Mouse (Mus musculus) Muller cell, postnatal 12 days (primary cell): ENCODE data around the gene Sfn.

Experiments used
- DNase-seq: peaks from one replicate; pipeline ENCODE4 v3.0.0-alpha.2; 2015; ENCODE audit errors: inconsistent ontology term

Gene Sfn

DNA sequence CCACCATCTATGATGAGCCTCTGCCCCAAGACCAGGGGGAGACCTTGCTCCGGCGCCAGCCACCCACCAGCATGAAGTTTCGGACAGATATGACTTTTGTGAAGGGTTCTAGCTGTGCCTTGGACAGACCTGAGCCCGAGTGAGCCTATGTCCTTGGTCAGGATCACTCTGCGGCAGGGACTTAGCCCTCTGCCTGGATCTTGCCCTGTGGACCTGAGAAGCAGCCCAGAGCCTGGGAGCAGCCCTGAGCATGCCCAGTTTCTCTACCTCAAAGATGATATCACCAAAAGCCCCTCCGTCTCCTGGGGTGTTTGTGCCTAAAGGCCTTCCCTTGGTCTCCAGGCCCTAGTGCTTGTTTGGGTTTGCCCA lies 18.3 kb downstream of the Sfn start:
- DNase-seq = no peak

- no peak for DNase-seq
Measured at GRCm38 (mm10) chr4:133577983-133578382, 24.0 kb downstream of the Sfn start.

GRCm38 (mm10) chr4:133574843-133575202 lies 27.1 kb downstream of the Sfn start:
- DNase-seq = no peak

GRCm38 (mm10) chr4:133574070-133574842 lies 27.7 kb downstream of the Sfn start, which contains the start of gene Gpatch3:
Gene Gpatch3 (plus strand): TSS chr4:133574745.
- DNase-seq = peak; percentile 88

DNA sequence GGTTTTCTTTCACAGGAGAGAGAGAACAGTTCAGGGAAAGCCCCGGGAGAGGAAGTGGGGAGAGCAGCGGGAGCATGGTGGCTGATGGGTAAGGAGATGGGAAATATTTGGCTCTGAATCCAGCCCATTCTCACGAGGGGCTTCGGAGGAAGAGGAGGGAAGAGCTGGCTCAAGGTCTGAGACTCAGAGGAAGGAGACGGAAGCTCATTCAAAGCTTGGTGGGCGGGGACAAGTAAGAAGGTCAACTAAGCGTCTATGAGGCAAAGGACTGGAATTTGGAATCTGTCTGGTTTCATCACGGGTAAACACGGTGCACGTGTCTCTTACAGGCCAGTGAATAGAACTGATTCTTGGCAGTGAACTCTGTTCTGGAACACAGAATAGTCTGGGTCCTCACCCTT lies 31.9 kb downstream of the Sfn start:
- peak; percentile 84 for DNase-seq

DNA sequence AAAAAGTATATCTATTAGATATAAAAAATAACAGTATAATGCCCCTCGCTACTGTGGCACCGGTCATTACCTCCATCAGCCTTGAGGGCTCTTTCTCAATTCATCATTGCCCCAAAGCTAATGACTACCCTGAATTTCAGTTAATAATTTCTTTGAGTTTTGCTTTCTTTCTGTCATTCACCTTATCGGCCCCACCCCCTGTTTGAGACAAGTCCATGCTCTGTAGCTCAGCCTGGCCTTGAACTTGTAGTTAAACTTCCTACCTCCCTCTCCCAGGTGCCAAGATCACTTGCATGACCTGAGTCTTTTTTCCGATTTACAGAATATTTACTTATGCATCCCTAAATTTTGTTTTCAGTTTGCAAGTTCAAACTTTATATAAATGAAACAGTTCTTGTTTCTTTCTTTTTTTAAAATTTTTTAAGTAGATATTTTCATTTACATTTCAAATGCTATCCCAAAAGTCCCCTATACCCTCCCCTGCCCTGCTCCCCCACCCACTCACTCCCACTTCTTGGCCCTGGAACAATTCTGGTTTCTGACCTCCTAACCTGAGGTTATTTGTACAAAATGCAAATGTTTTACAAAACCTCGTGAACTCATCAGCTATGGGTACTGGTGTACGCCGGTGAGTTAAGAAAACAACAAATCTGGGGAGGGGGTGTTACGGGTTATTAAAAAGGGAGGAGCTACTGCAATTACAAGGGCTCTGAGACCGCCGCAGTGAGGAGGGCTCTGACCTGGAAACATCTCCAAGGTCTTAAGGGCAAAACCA lies 32.5 kb downstream of the Sfn start:
- no peak for DNase-seq

GRCm38 (mm10) chr4:133567251-133567650 lies 34.7 kb downstream of the Sfn start:
- DNase-seq = no peak

GRCm38 (mm10) chr4:133563123-133563571 lies 38.8 kb downstream of the Sfn start:
- DNase-seq = peak; percentile 45

GRCm38 (mm10) chr4:133561622-133562021 lies 40.3 kb downstream of the Sfn start:
- DNase-seq = no peak

DNA sequence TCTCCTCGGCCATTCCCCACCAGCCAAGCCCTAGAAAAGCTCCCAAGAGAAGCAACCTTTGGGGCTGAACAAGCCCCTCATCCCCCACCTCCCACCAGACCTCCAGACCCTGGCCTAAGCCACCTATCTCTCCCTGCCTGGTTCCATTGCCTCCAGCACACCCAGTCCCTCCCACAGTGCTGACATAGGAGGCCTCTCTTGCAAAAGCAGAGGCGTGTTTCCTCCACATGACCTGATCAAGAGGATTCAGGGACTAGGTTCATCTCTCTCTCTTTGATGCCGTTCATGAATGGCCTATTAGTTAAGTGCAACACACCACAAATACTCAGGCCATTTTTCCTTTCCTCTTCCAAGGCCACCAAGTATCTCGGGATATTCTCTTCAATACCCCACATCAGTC lies 42.1 kb downstream of the Sfn start:
- no peak for DNase-seq

GRCm38 (mm10) chr4:133557041-133557717 lies 44.8 kb downstream of the Sfn start:
- no peak for DNase-seq

DNA sequence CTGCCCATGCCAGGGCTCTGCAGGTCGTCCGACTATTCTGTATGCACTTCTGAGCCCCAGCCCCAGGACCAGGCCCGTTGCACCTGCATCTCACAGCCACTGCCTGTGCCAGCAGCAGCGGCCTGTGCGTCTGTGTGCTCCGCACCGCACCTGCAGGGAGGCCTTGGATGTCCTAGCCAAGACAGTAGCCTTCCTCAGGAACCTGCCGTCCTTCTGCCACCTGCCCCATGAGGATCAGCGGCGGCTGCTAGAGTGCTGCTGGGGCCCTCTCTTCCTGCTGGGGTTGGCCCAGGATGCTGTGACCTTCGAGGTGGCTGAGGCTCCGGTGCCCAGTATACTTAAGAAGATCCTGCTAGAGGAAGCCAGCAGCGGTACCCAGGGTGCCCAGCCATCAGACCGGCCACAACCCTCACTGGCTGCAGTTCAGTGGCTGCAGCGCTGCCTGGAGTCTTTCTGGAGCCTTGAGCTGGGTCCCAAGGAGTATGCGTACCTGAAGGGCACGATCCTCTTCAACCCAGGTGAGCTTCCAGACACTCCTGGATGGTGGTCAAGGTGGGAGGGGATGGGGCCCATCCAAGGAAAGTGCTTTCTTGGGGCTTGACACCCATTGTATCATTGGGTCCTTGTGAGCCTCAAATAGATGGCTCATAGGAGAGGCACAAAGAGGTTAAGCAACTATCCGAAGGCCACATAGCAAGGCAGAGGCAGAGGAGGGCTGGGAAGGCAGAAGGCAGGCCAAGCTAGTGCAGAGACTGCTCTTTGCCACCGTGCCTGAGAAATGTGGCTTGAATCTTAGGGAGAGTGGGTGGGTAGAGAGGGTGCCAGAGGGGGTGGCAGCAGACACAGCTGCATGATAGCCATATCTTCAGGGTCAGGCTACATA lies 48.3 kb downstream of the Sfn start:
- DNase-seq = no peak

- DNase-seq = no peak
Measured at GRCm38 (mm10) chr4:133552768-133553447, 49.1 kb downstream of the Sfn start, which contains the start of gene Nr0b2. Gene Nr0b2 (plus strand): TSS chr4:133553376.

- DNase-seq = no peak
Measured at GRCm38 (mm10) chr4:133552029-133552428, 49.9 kb downstream of the Sfn start.
